Mouse (Mus musculus) neural tube, embryonic 15.5 days (tissue): ENCODE measurements around the gene Hoxc4. TPM values are rescaled to one million over a fixed set of nuclear protein-coding genes. Genes with fewer than 3 reads are reported as not detected.
A peak's percentile ranks its signal among the peaks of the same experiment; 100 is the strongest.

ENCODE experiments used
- ATAC-seq: fragments of 200-750 bp; cut with Nextera tagmentation; 2 replicates; pipeline ENCODE4 v1.8.0; 2017; ENCODE audit warnings: mild to moderate bottlenecking, moderate TSS enrichment, moderate library complexity; ENCODE audit not compliant: low FRiP score
- H3K27ac ChIP-seq: fragments of 300-500 bp; sonication (generic); replicated peaks from 2 replicates; pipeline ENCODE4 v1.5.1; 2015; ENCODE audit warnings: mild to moderate bottlenecking, inconsistent platforms
- H3K27me3 ChIP-seq: fragments of 300-500 bp; sonication (generic); replicated peaks from 2 replicates; pipeline ENCODE4 v1.6.1; 2015; ENCODE audit warnings: inconsistent platforms
- H3K36me3 ChIP-seq: fragments of 300-500 bp; sonication (generic); 2 replicates; pipeline ENCODE4 v1.6.1; 2015; ENCODE audit warnings: inconsistent platforms
- H3K4me1 ChIP-seq: fragments of 300-500 bp; sonication (generic); 2 replicates; pipeline ENCODE4 v1.6.1; 2015; ENCODE audit warnings: inconsistent platforms
- H3K4me2 ChIP-seq: fragments of 300-500 bp; sonication (generic); 2 replicates; pipeline ENCODE4 v1.6.1; 2015; ENCODE audit warnings: inconsistent platforms, mild to moderate bottlenecking, moderate library complexity
- H3K4me3 ChIP-seq: fragments of 300-500 bp; sonication (generic); replicated peaks from 2 replicates; pipeline ENCODE4 v1.5.1; 2015; ENCODE audit warnings: mild to moderate bottlenecking, inconsistent platforms
- H3K9ac ChIP-seq: fragments of 300-500 bp; sonication (generic); replicated peaks from 2 replicates; pipeline ENCODE4 v1.6.1; 2015; ENCODE audit warnings: mild to moderate bottlenecking, inconsistent platforms
- H3K9me3 ChIP-seq: fragments of 300-500 bp; sonication (generic); replicated peaks from 2 replicates; pipeline ENCODE4 v1.6.1; 2016; ENCODE audit warnings: inconsistent platforms
- WGBS: fragments of 180-500 bp; shearing (Covaris S2); methylation state at CpG from one replicate; pipeline ENCODE4 v1.1.7; 2015; ENCODE audit warnings: mixed read lengths; 5-methylcytosine and 5-hydroxymethylcytosine counted together
- microRNA counts: library from miRNA; unstranded; fragments of <30 nt; microRNA quantifications from one replicate; lab custom pipeline; 2016
- microRNA-seq: library from miRNA; unstranded; fragments of <30 nt; microRNA quantifications from one replicate; pipeline ENCODE4, GENCODE M21; 2017
- polyA plus RNA-seq: library from polyadenylated mRNA; unstranded; fragments of >200 nt; fragmentation: Nextera tagmentation; extraction: Ambion mirVana; gene quantifications from 2 replicates; pipeline ENCODE4 v1.2.1, GENCODE M21; 2015

The Hoxc4 gene
- polyA plus RNA-seq, 1 experiment from 2014 or later, result 48.6 TPM

GRCm38 (mm10) chr15:103069173-103069572 lies 50.4 kb downstream of the Hoxc4 start:
- H3K9me3 ChIP-seq, result no peaks in the 10 kb centered on the region
- 4% methylated on average over 18 of the region's 18 CpGs for WGBS
- H3K4me3 ChIP-seq, result no peak overlapping the region; the same call in 1 of the 2 replicates
- H3K27ac ChIP-seq, result peak overlapping the region; percentile 56
- H3K9ac ChIP-seq, result peak overlapping the region; percentile 23; the same call in 1 of the 2 replicates
- H3K36me3 ChIP-seq, result no peaks in the 10 kb centered on the region
- ATAC-seq, result peak; percentile 35; the same call in 1 of the 2 replicates
- no peaks in the 10 kb centered on the region for H3K27me3 ChIP-seq
- H3K4me2 ChIP-seq, result peak overlapping the region; percentile 48
- peaks cover 54% of the 10 kb centered on the region for H3K4me1 ChIP-seq

GRCm38 (mm10) chr15:103071266-103071665 lies 52.5 kb downstream of the Hoxc4 start:
- WGBS, result 39% methylated on average over 5 of the region's 5 CpGs
- no peak overlapping the region for H3K27ac ChIP-seq
- H3K36me3 ChIP-seq, result no peaks in the 10 kb centered on the region
- H3K4me2 ChIP-seq, result no peak overlapping the region
- H3K9ac ChIP-seq, result no peak overlapping the region
- no peaks in the 10 kb centered on the region for H3K9me3 ChIP-seq
- peaks cover 57% of the 10 kb centered on the region for H3K4me1 ChIP-seq
- H3K27me3 ChIP-seq, result no peaks in the 10 kb centered on the region
- ATAC-seq, result no peak
- no peak overlapping the region for H3K4me3 ChIP-seq

GRCm38 (mm10) chr15:103074663-103075415 lies 56.1 kb downstream of the Hoxc4 start:
- 43% methylated on average over 11 of the region's 11 CpGs for WGBS
- H3K27me3 ChIP-seq, result no peaks in the 10 kb centered on the region
- peaks cover 29% of the 10 kb centered on the region for H3K4me1 ChIP-seq
- no peaks in the 10 kb centered on the region for H3K9me3 ChIP-seq
- ATAC-seq, result no peak
- H3K4me2 ChIP-seq, result no peak overlapping the region
- no peaks in the 10 kb centered on the region for H3K36me3 ChIP-seq
- no peak overlapping the region for H3K27ac ChIP-seq
- no peak overlapping the region for H3K4me3 ChIP-seq
- H3K9ac ChIP-seq, result no peak overlapping the region

GRCm38 (mm10) chr15:103077673-103078072 lies 58.9 kb downstream of the Hoxc4 start:
- Histone ChIP-seq H3K4me3 (no peak overlapping the region), H3K4me1 (peaks cover 16% of the 10 kb centered on the region), H3K4me2 (no peak overlapping the region), H3K9me3 (no peaks in the 10 kb centered on the region), H3K27ac (no peak overlapping the region), H3K36me3 (no peaks in the 10 kb centered on the region), H3K9ac (no peak overlapping the region), H3K27me3 (0 out of 2 replicates have a peak, but pooled peaks cover 4% of the 10 kb centered on the region)
- no peak for ATAC-seq
- WGBS, result 81% methylated on average over 2 of the region's 2 CpGs

- Histone ChIP-seq H3K27ac (no peak overlapping the region), H3K9ac (no peak overlapping the region), H3K4me3 (no peak overlapping the region), H3K36me3 (no peaks in the 10 kb centered on the region), H3K27me3 (0 out of 2 replicates have a peak, but pooled peaks cover 8% of the 10 kb centered on the region), H3K4me2 (no peak overlapping the region), H3K9me3 (no peaks in the 10 kb centered on the region), H3K4me1 (peaks cover 25% of the 10 kb centered on the region)
- WGBS, result 68% methylated on average over 4 of the region's 4 CpGs
- ATAC-seq, result no peak
Measured at GRCm38 (mm10) chr15:103082622-103083021, 63.9 kb downstream of the Hoxc4 start.

- H3K27ac ChIP-seq, result no peak overlapping the region
- H3K9me3 ChIP-seq, result no peaks in the 10 kb centered on the region
- no peaks in the 10 kb centered on the region for H3K36me3 ChIP-seq
- H3K4me3 ChIP-seq, result no peak overlapping the region
- H3K4me1 ChIP-seq, result peaks cover 35% of the 10 kb centered on the region
- H3K27me3 ChIP-seq, result 0 out of 2 replicates have a peak, but pooled peaks cover 8% of the 10 kb centered on the region
- H3K9ac ChIP-seq, result no peak overlapping the region
- WGBS, result 94% methylated on average over 1 of the region's 1 CpGs
- H3K4me2 ChIP-seq, result no peak overlapping the region
- ATAC-seq, result no peak
Measured at GRCm38 (mm10) chr15:103083598-103083997, 64.9 kb downstream of the Hoxc4 start.

GRCm38 (mm10) chr15:103084944-103085343 lies 66.2 kb downstream of the Hoxc4 start:
- H3K27ac ChIP-seq, result no peak overlapping the region
- ATAC-seq, result no peak
- peaks cover 47% of the 10 kb centered on the region for H3K4me1 ChIP-seq
- no peaks in the 10 kb centered on the region for H3K9me3 ChIP-seq
- WGBS, result 72% methylated on average over 1 of the region's 1 CpGs
- H3K4me3 ChIP-seq, result no peak overlapping the region
- no peak overlapping the region for H3K4me2 ChIP-seq
- H3K36me3 ChIP-seq, result no peaks in the 10 kb centered on the region
- H3K9ac ChIP-seq, result no peak overlapping the region
- 0 out of 2 replicates have a peak, but pooled peaks cover 8% of the 10 kb centered on the region for H3K27me3 ChIP-seq

- H3K4me3 ChIP-seq, result peak overlapping the region; percentile 30
- H3K27ac ChIP-seq, result peak overlapping the region; percentile 72
- 0 out of 2 replicates have a peak, but pooled peaks cover 8% of the 10 kb centered on the region for H3K27me3 ChIP-seq
- H3K4me1 ChIP-seq, result peaks cover 58% of the 10 kb centered on the region
- 3% methylated on average over 61 of the region's 61 CpGs for WGBS
- peak overlapping the region; percentile 69 for H3K4me2 ChIP-seq
- peak; percentile 49 for ATAC-seq
- H3K9ac ChIP-seq, result peak overlapping the region; percentile 40
- H3K36me3 ChIP-seq, result no peaks in the 10 kb centered on the region
- no peaks in the 10 kb centered on the region for H3K9me3 ChIP-seq
Measured at GRCm38 (mm10) chr15:103085831-103086671, 67.3 kb downstream of the Hoxc4 start.

MicroRNAs within 50 kb of the gene (microRNA counts, 519-probe panel; counts per million panel counts)
- microRNA mmu-miR-615-3p (lab: Ali Mortazavi, UCI), result 2,522 counts per million, percentile 59 among the panel's probes with 10 or more counts
- microRNA mmu-miR-615-5p (lab: Ali Mortazavi, UCI), result 793 counts per million, percentile 2 among the panel's probes with 10 or more counts

Small RNAs within 50 kb of the gene (microRNA-seq; reads per million reads assigned to microRNA genes)
- 1,732 reads per million, percentile 83 among the genes with 10 or more reads in this experiment for gene Mir196a-2
- 6,696 reads per million, percentile 95 among the genes with 10 or more reads in this experiment for gene Mir615

Other genes with a start within 250 kb of the Hoxc4 start
- 5.7 and 9.3 TPM in 2 replicates for gene Hoxc13, start 97.8 kb upstream of the Hoxc4 start, polyA plus RNA-seq
- gene Hoxc12, start 82.2 kb upstream of the Hoxc4 start, polyA plus RNA-seq, result 12.7 and 19.7 TPM in 2 replicates
- 2.1 and 5.6 TPM in 2 replicates for gene Hoxc11, start 64.5 kb upstream of the Hoxc4 start, polyA plus RNA-seq
- gene Hoxc10, start 52.1 kb upstream of the Hoxc4 start, polyA plus RNA-seq, result 51.3 and 71.0 TPM in 2 replicates
- 14.6 and 20.7 TPM in 2 replicates for gene Hoxc5, start 51.5 kb upstream of the Hoxc4 start, polyA plus RNA-seq
- 19.7 and 30.9 TPM in 2 replicates for gene Hoxc9, start 42.5 kb upstream of the Hoxc4 start, polyA plus RNA-seq
- gene Hoxc8, start 28.3 kb upstream of the Hoxc4 start, polyA plus RNA-seq, result 56.5 and 108 TPM in 2 replicates
- gene Hoxc6, start 20.7 kb upstream of the Hoxc4 start, polyA plus RNA-seq, result 23.4 and 35.1 TPM in 2 replicates
- gene Smug1, start 148.2 kb downstream of the Hoxc4 start, polyA plus RNA-seq, result 25.8 and 30.9 TPM in 2 replicates
- gene Cbx5, start 220.9 kb downstream of the Hoxc4 start, polyA plus RNA-seq, result 102 and 107 TPM in 2 replicates
- 582 and 600 TPM in 2 replicates for gene Hnrnpa1, start 221.5 kb downstream of the Hoxc4 start, polyA plus RNA-seq
- gene Nfe2, start 239.5 kb downstream of the Hoxc4 start, polyA plus RNA-seq, result 0.99 and 4.6 TPM in 2 replicates